Mouse (Mus musculus) lung, postnatal 10 days (tissue): ENCODE data around the gene Adh5.
"Not testable (repeated sequence)": the region's sequence is repeated elsewhere in the genome, so short reads cannot be mapped to it uniquely, and the experiment has no call there.

ENCODE experiments used
- DNase-seq: peaks from one replicate; pipeline ENCODE4 v3.0.0; 2021

Gene Adh5

GRCm38 (mm10) chr3:138461832-138462231, 18.9 kb downstream of the Adh5 start:
- no peak for DNase-seq

- peak; percentile 33 for DNase-seq
Measured at GRCm38 (mm10) chr3:138463137-138463536, 20.2 kb downstream of the Adh5 start.

- no peak for DNase-seq
Measured at GRCm38 (mm10) chr3:138463807-138464206, 20.9 kb downstream of the Adh5 start.

DNA sequence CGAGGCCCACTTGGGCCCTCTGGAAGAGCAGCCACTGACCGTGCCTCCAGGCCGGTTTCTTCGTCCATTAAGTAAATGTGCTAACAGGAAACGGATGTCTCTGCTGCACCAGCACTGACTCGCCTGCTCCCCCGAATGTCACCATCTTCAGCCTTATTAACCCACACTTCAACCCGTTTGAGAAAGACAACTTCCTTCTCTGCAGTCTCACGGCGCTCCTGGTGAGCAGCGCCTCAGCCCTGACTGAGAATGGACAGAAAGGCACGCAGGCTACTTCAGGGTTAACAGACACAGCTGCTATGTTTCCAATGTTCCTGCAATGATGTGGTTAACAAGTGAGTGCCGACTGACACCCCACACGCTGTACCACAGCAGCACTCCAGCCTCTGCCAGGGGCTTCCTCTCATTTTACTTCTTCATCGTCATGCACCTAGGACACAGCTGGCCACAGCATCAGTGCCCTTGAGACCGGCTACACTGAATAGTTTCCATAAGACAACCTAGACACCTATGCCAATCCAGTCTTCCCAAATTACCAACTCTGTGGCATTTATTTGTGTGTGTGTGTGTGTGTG, 21.8 kb downstream of the Adh5 start:
- no peak for DNase-seq

GRCm38 (mm10) chr3:138466656-138467055, 23.8 kb downstream of the Adh5 start:
- not testable (repeated sequence) for DNase-seq

DNA sequence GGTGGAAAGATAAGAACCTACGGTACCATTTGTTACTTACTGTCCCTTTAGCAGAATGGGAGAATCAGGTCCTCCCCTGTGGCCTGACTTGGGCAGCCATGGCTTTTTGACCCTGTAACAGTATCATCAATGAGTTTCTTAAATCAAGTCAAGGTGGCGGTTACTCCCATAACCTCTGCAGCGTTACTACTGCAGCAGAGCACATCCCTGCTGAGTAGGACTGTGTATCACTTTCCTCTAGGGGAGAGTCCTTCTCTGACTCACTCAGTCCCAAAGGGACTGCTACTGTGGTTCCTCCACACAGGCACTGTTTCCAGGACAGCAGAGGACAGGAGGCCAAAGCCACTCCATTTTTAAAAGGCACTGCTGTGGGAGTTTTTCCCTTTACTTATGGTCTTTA, 28.2 kb downstream of the Adh5 start:
- DNase-seq: no peak

DNA sequence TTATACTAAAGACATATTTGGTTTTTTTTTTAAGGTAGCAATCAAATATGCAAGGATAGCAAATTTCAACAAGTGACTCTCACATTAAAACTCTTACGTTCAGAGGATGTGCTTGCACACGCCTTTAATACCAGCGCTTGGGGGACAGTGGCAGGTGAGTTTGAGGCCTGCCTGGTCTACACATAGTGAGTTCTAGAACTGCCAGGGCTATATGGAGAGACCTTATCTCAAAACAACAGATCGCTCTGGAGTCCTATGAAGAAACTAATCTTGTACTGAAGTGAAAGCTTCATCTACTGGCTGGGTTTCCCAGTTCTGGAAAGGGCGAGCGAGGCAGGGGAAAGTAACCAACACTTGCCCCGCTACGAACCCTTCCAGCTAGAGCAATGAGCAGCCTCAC, 36.6 kb downstream of the Adh5 start:
- DNase-seq: no peak

DNA sequence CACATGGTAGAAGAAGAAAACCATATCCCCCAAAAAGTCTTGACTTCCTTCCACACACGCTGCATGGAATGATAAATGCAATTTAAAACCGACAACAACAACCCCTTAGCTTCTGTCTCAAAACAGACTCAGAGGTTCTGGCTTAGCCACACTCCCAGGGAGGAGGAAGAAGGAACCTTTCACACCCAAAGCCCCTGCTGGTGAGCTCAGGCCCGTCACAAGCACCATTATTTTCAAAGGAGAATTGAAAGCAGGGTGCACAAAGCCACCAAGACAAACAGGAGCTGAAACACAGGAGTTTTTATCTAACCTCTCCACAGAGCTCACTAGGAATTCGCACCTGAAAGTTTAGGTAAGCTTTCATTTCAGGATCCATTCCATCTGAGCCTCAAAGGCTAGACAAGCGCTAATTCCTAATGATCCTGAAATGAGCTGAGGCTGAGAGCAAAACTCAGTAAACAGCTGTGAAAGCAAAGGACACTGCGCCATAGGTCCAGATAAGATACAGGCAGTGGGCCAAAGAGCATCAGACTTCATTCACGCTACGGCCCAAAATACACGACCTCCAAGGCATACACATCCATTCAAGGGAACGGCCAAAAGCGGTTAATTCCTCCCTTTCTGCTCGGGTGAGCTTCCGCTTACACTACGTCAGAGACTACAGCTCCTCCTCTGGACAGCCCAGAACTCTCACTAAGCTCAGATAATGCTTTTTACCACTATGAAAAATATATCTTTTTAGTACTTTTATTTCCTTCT, 38.8 kb downstream of the Adh5 start:
- no peak for DNase-seq

DNA sequence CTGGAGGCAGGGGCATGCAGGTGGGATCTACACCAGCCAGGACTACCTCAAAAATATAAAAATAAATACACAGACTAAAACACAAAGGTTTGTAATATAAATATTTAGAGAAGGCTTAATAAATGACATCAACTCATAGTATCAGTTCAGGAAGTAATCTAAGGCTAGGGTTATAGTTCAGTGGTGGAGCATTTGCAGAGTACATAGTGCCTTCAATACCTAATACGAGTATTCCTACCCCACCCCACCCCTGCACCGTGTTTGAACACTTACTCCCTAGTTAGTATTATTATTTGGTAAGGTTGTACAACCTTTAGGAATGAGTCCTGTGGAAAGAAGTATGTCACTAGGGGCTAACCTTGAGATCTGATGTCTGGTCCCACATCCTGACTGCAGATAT, 40.3 kb downstream of the Adh5 start:
- DNase-seq: no peak

DNA sequence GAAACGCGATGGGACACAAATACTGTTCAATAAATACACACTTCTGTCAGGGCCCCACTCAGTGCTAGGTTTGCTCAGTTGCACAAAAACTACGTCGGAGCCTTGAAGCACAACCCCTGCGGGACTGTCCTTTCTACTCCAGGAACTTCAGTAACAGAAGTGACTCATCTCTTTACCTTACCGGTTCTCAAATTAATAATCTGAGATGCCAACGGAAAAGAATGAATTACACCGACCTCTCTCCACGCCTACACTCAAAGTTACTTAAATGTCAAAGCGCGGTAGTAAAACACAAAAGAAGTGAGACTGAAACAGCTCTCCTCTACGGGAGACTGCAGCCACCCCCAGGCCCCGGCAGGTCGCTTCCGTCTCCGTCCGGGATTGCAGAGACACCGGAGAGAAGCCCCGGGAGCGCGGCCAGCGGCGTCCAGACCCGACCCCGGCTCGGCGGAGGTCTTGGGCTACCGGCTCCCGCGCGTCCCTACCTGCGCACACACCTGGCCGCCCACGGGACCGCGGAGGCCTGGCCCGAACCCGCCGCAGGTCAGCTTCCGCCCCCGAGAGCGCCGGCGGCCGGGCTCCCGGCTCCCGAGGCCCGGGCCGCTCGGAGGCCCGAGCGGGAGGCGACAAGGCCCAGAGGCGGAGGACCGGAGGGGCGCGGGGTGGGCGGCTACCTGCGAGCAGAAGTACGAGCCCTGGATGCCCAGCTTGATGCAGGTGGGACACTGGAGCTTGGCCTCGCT, 45.9 kb downstream of the Adh5 start:
- DNase-seq: no peak

- peak; percentile 95 for DNase-seq
Measured at GRCm38 (mm10) chr3:138489327-138490033, 46.6 kb downstream of the Adh5 start, which contains the start of gene Metap1. Gene Metap1 (minus strand): TSS chr3:138489515.

GRCm38 (mm10) chr3:138490034-138490337, 47.1 kb downstream of the Adh5 start:
- no peak for DNase-seq

- DNase-seq: no peak
Measured at GRCm38 (mm10) chr3:138493668-138494067, 50.8 kb downstream of the Adh5 start.

DNA sequence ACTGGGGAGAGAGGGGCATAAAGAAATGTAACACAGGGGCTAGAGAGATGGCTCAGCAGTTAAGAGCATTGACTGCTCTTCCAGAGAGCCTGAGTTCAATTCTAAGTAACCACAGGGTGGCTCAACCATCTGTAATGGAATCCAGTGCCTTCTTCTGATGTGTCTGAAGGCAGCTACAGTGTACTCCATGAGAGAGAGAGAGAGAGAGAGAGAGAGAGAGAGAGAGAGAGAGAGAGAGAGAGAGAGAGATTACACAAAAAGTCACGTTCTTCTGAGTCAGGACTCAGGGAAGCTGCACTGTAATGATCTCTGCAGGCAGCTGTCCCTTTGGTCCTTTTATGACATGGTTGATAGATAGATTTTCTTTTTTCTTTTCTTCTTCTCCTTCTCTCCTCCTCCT, 51.7 kb downstream of the Adh5 start:
- no peak for DNase-seq

- no peak for DNase-seq
Measured at GRCm38 (mm10) chr3:138495166-138496145, 52.6 kb downstream of the Adh5 start.

GRCm38 (mm10) chr3:138498731-138499130, 55.8 kb downstream of the Adh5 start:
- no peak for DNase-seq

DNA sequence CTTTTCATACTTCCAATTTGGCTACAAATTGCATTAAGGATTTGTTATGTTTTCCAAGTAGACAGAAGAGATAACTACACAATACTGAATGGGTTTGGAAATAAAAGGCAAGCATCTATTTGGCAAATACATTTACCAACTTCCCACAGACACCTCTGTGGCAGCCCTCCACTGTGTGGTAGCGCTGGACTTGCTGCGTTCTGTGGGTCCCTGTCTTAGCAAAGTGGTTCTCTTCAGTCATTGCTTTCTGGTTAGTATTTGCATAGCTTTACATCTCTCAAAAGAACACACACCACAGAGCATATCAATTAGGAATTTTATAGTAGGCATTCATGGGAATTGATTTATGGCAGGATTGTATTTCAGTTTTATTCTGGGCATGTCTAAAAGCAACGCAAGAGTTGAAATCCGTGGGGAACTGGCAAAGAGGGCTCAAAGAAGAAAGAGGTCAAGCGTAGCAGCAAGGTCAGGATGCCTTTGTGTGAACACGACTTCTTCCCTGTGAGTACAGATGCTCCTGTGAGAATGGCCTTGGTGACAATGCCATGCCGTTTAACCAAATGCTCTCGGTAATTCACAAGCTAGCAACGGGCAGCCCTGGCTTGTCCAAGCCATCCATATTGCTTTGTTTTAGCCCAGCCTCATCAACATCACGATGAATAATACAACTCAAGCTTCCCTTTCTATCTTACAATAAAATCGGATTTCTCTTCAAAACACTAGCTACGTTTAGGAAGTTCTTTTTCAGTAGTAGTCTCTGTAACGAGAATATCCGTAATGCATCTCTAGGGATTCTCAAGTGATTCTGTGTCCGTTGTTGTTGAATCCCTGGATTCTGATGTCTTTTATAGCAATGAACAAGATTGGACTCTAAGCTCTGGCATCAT, 57.2 kb downstream of the Adh5 start:
- no peak for DNase-seq

GRCm38 (mm10) chr3:138503754-138504153, 60.9 kb downstream of the Adh5 start:
- DNase-seq: no peak
